Mouse (Mus musculus): ENCODE results near the gene Gm28230.
A peak's percentile ranks its signal among the peaks of the same experiment; 100 is the strongest.

Gene Gm28230

GRCm38 (mm10) chr2:74726551-74726950 is at the start of gene Gm28230:
Gene Gm28230 (plus strand): TSS chr2:74726728.
- DNase-seq (ENCODE audit: extremely low spot score, low spot score) = peak; percentile 64

DNA sequence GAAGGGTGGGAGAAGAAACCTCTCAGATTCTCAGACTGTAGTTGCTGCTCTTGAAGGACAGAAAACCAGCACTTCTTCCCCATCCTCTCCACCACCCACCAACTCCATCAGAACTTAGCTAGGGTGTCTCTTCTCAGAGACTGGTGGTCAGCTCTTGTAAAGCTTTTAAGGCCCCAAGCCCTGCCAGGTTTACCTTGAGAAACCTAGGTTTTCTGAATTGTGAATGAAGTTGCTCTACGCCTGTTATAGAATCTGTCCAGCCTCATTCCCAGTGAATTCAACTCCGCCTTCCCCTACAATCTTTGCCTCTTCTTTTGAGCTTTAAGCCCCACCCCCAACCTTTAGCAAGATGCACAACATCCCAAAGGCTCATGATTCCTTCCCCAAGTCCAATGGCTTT is 49.4 kb upstream of the Gm28230 start:
- DNase-seq (ENCODE audit: extremely low spot score, low spot score) = no peak

- peak; percentile 61 for DNase-seq (ENCODE audit: extremely low spot score, low spot score)
Measured at GRCm38 (mm10) chr2:74678891-74679595, 47.5 kb upstream of the Gm28230 start, which contains the start of gene Hoxd11. Gene Hoxd11 (plus strand): TSS chr2:74679557.

DNA sequence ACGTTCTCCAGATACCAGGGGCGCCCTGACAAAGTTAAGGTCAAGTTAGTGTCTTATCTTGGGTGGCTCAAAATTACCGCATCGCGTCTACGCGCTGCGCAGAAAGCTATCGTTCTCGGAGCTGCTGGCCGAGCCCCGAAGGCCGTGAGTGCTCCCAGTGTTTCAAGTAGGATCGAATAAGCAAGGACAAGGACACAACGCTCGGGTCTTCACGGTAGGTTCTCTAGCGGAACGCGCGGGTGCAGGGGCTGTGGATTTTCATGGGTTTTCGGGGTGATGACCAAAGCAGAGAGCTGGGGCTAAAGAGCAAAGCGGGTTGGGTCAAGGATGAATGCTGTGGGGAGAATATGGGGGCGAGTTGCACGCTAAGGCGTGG is 46.9 kb upstream of the Gm28230 start:
- peak; percentile 73 for DNase-seq (ENCODE audit: extremely low spot score, low spot score)

DNA sequence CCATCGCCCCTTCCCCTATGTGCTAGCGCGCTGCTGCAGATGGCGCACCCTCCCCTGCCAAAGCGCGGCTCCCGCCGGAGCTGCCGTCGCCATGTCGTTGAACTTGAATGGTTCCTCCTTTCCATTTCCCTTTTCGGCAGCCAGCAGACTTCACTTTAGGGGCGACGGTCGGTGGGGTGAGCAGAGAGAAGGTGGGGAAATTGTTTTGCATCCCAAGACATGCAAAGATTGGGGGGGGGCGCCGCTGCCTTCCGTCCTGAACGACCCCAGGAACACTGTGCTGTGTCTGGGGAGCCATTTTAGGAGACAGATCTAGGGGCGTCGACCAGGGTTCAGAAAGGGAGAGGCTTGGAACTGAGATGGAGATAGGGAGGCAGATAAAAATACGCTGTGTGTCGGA is 46.5 kb upstream of the Gm28230 start:
- peak; percentile 63 for DNase-seq (ENCODE audit: extremely low spot score, low spot score)

DNA sequence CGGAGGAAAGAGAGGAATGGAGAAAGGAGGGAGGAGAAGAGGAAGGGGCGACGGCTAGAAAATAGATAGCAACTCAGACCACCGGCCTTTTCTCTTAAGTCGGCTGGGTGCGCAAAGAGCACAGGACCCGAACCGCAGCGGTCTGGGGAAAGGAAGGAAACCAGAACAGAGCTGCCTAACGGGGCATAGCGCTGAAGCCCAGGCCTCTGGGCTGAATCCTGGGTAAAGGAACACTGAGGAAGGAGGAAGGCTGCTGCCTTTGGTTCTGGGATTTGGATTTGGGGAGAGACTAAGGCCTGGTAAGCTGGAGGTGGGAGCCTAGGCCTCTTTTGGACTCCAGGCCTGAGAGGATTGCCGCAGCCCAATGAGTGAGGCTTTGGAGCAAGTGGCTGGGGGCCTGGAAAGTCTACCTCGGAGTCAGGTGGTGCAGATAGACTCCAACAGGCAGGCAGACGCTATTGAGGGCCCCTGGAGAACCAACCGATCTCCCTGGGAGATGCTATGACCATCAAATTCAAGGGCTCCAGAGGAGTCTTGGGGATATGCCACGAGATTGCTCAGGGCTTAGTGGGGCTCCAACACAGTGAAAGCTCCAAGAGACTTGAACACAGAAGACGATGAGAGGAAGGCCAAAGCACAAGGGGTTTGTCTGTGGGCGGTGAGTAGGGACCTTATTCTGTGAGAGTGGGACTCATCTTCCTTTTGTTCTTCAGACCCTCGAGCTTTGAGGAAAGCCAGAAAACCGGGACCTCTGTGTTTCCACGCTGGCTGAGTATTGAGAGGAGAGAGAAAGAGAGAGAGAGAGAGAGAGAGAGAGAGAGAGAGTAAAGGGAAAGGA is 45.7 kb upstream of the Gm28230 start:
- DNase-seq (ENCODE audit: extremely low spot score, low spot score) = no peak

GRCm38 (mm10) chr2:74681594-74682531 is 44.7 kb upstream of the Gm28230 start:
- DNase-seq (ENCODE audit: extremely low spot score, low spot score) = peak; percentile 74

- DNase-seq (ENCODE audit: extremely low spot score, low spot score) = peak; percentile 66
Measured at GRCm38 (mm10) chr2:74682796-74683195, 43.7 kb upstream of the Gm28230 start.

- DNase-seq (ENCODE audit: extremely low spot score, low spot score) = peak; percentile 71
Measured at GRCm38 (mm10) chr2:74683471-74683951, 43.0 kb upstream of the Gm28230 start.

GRCm38 (mm10) chr2:74684106-74684505 is 42.4 kb upstream of the Gm28230 start:
- peak; percentile 51 for DNase-seq (ENCODE audit: extremely low spot score, low spot score)

GRCm38 (mm10) chr2:74685059-74685603 is 41.4 kb upstream of the Gm28230 start:
- DNase-seq (ENCODE audit: extremely low spot score, low spot score) = peak; percentile 26

DNA sequence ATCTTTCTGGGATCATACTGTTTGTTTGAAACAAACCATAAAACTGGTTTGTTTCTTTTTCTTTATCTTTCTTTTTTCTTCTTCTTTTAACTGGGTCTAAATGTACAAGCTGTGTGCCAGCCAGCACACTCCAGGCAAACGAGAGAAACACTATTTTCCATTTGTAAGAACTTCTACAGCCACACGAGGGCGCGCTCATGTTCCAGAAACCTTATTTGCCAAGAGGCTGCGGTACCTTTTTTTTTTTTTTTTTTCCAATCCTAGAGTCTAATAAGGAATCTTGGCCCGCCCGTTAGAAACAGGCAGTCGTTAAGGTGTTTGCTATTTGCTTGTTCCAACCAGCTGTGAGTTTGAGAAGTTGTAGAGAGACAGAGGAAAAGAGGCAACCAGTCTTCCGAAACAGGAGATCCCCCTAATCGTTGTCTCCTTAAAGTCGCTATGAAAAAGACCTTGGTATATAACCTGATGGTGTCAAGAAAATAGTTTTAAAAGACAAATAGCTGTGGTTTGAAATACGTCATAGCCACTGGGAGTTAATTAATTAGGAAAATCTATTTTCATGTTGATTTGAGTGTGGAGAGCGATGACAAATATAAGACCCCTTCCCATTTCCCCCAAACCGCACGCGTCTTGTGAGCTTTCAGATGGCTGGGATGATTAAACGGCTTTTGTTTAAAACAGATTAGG is 40.1 kb upstream of the Gm28230 start:
- peak; percentile 77 for DNase-seq (ENCODE audit: extremely low spot score, low spot score)

- DNase-seq (ENCODE audit: extremely low spot score, low spot score) = no peak
Measured at GRCm38 (mm10) chr2:74686988-74687697, 39.4 kb upstream of the Gm28230 start.

GRCm38 (mm10) chr2:74687698-74688555 is 38.6 kb upstream of the Gm28230 start:
- DNase-seq (ENCODE audit: extremely low spot score, low spot score) = peak; percentile 71

DNA sequence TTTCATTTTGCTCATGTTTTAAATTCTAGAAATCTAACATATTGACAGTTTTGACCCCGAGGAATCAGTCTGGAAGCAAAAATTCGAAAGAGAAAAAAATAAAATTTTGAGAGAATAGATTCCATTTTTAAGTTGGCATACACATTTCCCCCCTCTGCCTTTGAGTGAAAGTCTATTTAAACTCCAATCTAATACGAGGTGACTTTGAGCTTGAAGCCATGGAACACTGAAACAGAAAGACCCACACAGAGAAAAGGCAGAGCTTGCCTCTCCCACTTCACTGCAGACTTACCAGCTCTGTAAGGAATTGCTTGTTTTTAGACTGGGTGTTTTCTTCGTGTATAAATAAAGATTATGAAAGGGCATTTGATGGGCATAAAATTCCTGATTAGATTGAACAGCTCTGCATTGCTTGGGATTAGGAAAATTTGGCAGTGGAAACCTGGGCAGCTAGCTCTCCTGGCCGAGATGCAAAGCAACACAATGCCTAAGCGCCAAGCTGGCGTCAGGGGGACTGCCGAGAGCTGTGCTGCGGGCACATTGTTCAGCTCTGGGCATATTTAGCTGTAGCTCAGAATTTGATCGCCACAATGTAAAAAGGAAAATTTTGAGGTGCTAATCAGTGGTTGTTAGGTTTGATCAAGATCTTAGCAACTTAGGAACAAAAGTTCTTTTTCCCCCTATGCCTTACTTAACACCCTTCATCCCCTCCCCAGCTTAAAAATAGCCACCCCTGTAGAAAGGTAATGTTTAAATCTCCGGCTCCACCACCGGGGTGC is 37.5 kb upstream of the Gm28230 start:
- no peak for DNase-seq (ENCODE audit: extremely low spot score, low spot score)

DNA sequence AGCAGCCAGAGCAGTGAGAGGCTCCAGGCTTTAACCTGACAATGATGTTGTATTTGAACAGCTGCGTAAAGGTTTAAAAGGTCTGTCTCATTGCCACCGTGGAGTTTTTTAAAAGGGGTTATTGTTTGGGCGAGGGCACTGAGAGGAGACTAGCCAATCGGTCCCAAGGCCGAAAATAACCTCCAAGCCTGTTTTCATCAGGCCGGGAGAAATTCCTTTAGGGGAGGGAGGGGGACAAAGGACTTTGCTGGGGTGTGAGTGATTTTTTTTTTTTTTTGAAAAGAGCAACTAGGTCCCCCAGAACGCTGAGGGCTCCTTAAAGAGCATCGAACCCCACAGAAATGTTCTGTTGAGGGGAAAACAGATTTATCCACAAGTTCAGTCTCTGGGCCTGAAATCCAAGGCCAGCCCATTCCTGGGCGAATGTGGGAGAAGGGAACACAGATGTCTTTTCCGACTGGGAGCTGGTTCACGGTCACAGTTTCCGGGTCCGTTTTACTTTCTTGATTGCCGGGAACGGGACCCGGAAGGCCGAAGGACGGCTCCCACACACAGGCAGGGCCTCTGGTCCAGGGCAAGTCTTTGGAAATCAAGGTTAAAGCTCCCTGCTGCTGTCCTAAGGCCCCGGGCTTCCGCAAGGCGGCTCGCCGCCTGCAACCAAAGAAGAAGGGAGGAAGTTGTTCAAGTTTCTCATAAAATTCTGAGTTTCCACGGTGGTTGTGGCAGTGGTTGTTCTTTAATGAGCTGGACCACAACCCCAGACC is 36.8 kb upstream of the Gm28230 start:
- DNase-seq (ENCODE audit: extremely low spot score, low spot score) = no peak

DNA sequence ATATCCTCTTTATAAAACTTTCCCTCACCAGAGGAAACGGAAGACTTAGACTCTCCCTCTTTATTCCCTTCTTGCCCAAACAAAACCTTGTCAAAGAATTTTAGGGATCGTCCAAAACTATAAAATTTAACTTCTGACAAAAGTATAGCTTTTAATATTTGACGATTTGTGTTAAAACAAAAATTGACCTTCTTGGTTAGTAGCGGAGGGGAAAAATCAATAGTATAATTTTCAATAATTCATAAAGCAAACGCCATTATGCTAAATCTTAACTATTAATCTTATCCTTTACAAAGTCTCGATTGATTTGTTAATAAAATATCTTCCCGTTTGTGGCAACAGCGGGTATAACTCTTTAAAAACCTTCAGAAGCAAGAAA is 36.2 kb upstream of the Gm28230 start:
- no peak for DNase-seq (ENCODE audit: extremely low spot score, low spot score)

All from neural tube, embryonic 10.5 days (tissue).